Mouse (Mus musculus) MEL (cell line): Measurements from ENCODE around the gene Abt1. TPM values are rescaled to one million over a fixed set of nuclear protein-coding genes. Genes with fewer than 3 reads are reported as not detected.

Source experiments
- DNase-seq: peaks from one replicate; pipeline ENCODE4 v3.0.0; 2011; ENCODE audit warnings: low read depth, low spot score
- H3K27ac ChIP-seq: 2 replicates; pipeline ENCODE4 v1.5.1; 2012; ENCODE audit warnings: low read depth, mild to moderate bottlenecking, control low read depth, low read length, moderate library complexity; ENCODE audit not compliant: control insufficient read depth
- H3K27me3 ChIP-seq, 2 experiments: fragments of 150-350 bp in 1 of 2; sonication (generic) in 1 of 2; 2 replicates each; pipeline ENCODE4 v1.6.1; 2012; ENCODE audit warnings: low read length in 2 of 2, mild to moderate bottlenecking in 2 of 2, improper control_type of control experiment in 1 of 2, moderate library complexity in 1 of 2; ENCODE audit not compliant: insufficient read depth in 2 of 2, control insufficient read depth in 1 of 2
- H3K36me3 ChIP-seq, 2 experiments: 2 replicates each; pipeline ENCODE4 v1.6.1; 2012 to 2014; ENCODE audit warnings: low read length in 2 of 2, improper control_type of control experiment in 1 of 2, inconsistent platforms in 1 of 2, mild to moderate bottlenecking in 1 of 2; ENCODE audit not compliant: insufficient read depth in 2 of 2, control insufficient read depth in 1 of 2
- H3K4me1 ChIP-seq, 2 experiments: fragments of 150-350 bp in 1 of 2; sonication (generic) in 1 of 2; 2 replicates each; pipeline ENCODE4 v1.6.1; 2012; ENCODE audit warnings: low read length in 2 of 2, improper control_type of control experiment in 1 of 2, mild to moderate bottlenecking in 1 of 2; ENCODE audit not compliant: insufficient read depth in 2 of 2, control insufficient read depth in 1 of 2
- H3K4me3 ChIP-seq, 2 experiments: fragments of 150-350 bp in 1 of 2; sonication (generic) in 1 of 2; 2 replicates each; pipeline ENCODE4 v1.5.1; 2012; ENCODE audit warnings: low read depth in 2 of 2, low read length in 2 of 2, mild to moderate bottlenecking in 2 of 2, moderate library complexity in 2 of 2, control low read depth in 1 of 2, improper control_type of control experiment in 1 of 2; ENCODE audit not compliant: control insufficient read depth in 1 of 2, insufficient read depth in 1 of 2
- H3K79me2 ChIP-seq: 2 replicates; pipeline ENCODE4 v1.6.1; 2012; ENCODE audit warnings: mild to moderate bottlenecking, low read length, moderate library complexity; ENCODE audit not compliant: control insufficient read depth, poor library complexity, insufficient read depth
- H3K9ac ChIP-seq: 2 replicates; pipeline ENCODE4 v1.6.1; 2012; ENCODE audit warnings: low read depth, mild to moderate bottlenecking, control low read depth, low read length, moderate library complexity; ENCODE audit not compliant: control insufficient read depth, poor library complexity, severe bottlenecking
- H3K9me3 ChIP-seq: fragments of 150-350 bp; sonication (generic); replicated peaks from 2 replicates; pipeline ENCODE4 v1.6.1; 2012; ENCODE audit warnings: mild to moderate bottlenecking, low read length, improper control_type of control experiment, moderate library complexity; ENCODE audit not compliant: insufficient read depth
- CHD1 ChIP-seq: IDR thresholded peaks from 2 replicates; pipeline ENCODE4 v1.6.1; 2012; ENCODE audit warnings: low read depth, mild to moderate bottlenecking, inconsistent platforms, low read length, improper control_type of control experiment
- CTCF ChIP-seq, 3 experiments: IDR thresholded peaks in 2 of 3; conservative IDR thresholded peaks in 1 of 3; 2 replicates each; pipeline ENCODE4 v1.5.1; 2011 to 2012; ENCODE audit warnings: low read length in 3 of 3, low read depth in 2 of 3, mild to moderate bottlenecking in 2 of 3, improper control_type of control experiment in 1 of 3, inconsistent platforms in 1 of 3, mixed read lengths in 1 of 3, moderate library complexity in 1 of 3; ENCODE audit not compliant: control insufficient read depth in 1 of 3, insufficient read depth in 1 of 3, poor library complexity in 1 of 3, severe bottlenecking in 1 of 3
- GATA1 ChIP-seq: IDR thresholded peaks from 2 replicates; pipeline ENCODE4 v1.6.1; 2011; ENCODE audit warnings: low read depth, low read length, improper control_type of control experiment
- KAT2A ChIP-seq: conservative IDR thresholded peaks from 2 replicates; pipeline ENCODE4 v1.6.1; 2012; ENCODE audit warnings: low read depth, low read length, improper control_type of control experiment, inconsistent platforms
- POLR2A ChIP-seq, 2 experiments: IDR thresholded peaks; 2 replicates each; pipeline ENCODE4 v1.6.1; 2011 to 2012; ENCODE audit warnings: low read length in 2 of 2, mild to moderate bottlenecking in 2 of 2, control low read depth in 1 of 2, improper control_type of control experiment in 1 of 2, low read depth in 1 of 2, moderate library complexity in 1 of 2; ENCODE audit not compliant: control insufficient read depth in 1 of 2, insufficient read depth in 1 of 2, poor library complexity in 1 of 2
- RCOR1 ChIP-seq: IDR thresholded peaks from 2 replicates; pipeline ENCODE4 v1.6.1; 2012; ENCODE audit warnings: low read depth, mild to moderate bottlenecking, inconsistent platforms, low read length, improper control_type of control experiment
- TAL1 ChIP-seq: IDR thresholded peaks from 2 replicates; pipeline ENCODE4 v1.6.1; 2012; ENCODE audit warnings: mild to moderate bottlenecking, inconsistent platforms, low read length, moderate library complexity, mixed read lengths
- TBP ChIP-seq: IDR thresholded peaks from 2 replicates; pipeline ENCODE4 v1.8.0; 2011; ENCODE audit warnings: low read depth, low read length, improper control_type of control experiment
- UBTF ChIP-seq: IDR thresholded peaks from 2 replicates; pipeline ENCODE4 v1.6.1; 2012; ENCODE audit warnings: low read depth, mild to moderate bottlenecking, inconsistent platforms, low read length, improper control_type of control experiment, moderate library complexity, borderline replicate concordance; ENCODE audit not compliant: insufficient read depth
- ZMIZ1 ChIP-seq: IDR thresholded peaks from 2 replicates; pipeline ENCODE4 v1.6.1; 2012; ENCODE audit warnings: low read depth, mild to moderate bottlenecking, inconsistent platforms, low read length, improper control_type of control experiment, moderate library complexity
- polyA plus RNA-seq, 2 experiments: library from polyadenylated mRNA; stranded (reverse) in 1 of 2; unstranded in 1 of 2; fragments of >175 nt in 1 of 2; fragments of >200 nt in 1 of 2; gene quantifications; 2 replicates each; pipeline versions ENCODE4 v1.2.1 to v1.2.4; 2012; ENCODE audit warnings: low replicate concordance in 2 of 2, low read depth in 1 of 2; ENCODE audit not compliant: insufficient read length in 2 of 2, insufficient read depth in 1 of 2, missing spikeins in 1 of 2
- total RNA-seq: library from RNA; depleted of rRNA; stranded (reverse); fragments of 300-350 nt; gene quantifications from 2 replicates; pipeline ENCODE4 v1.2.3, GENCODE M21; 2012

The Abt1 gene
- total and polyA plus RNA-seq, 3 experiments = 14.2 to 16.2 TPM; not detected in 1

DNA sequence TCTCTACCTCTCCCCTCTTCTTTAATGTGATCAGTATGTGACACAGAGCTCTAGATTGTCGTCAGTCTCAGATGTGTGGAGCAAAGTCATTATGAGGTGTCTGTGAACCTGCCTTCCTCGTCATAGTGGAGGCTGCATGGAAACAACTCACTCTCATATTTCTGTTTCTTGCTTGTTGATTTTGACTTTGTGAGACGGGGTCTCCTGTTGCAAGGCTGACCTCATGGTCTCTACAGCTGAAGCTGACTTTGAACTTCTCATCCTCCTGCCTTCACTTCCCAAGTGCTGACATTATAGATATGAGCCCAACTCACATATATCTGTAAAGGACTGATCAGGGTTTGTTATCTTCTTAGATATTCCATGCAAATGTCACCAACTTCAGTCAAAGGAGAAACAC is 25.1 kb upstream of the Abt1 start:
- no peak for DNase-seq
- Histone ChIP-seq H3K4me3 (peak overlapping the region; percentile 57 to 79), H3K27me3 (no peaks in the 10 kb centered on the region), H3K4me1 (peaks cover 0 to 2% of the 10 kb centered on the region in 2 experiments; a peak in 1 of 4 replicates), H3K79me2 (no peaks in the 10 kb centered on the region; the same call in 1 of the 2 replicates)
- peak; percentile 49 for TF ChIP-seq GATA1
- TF ChIP-seq CHD1 = no peak
- TF ChIP-seq ZMIZ1 = no peak
- TF ChIP-seq KAT2A = no peak
- TF ChIP-seq, all 39 proteins: peak for 1
- Histone ChIP-seq H3K9ac (peak overlapping the region; percentile 48), H3K36me3 (peaks cover 0 to 10% of the 10 kb centered on the region in 2 experiments; a peak in 2 of 4 replicates), H3K27ac (peak overlapping the region; percentile 77), H3K9me3 (no peaks in the 10 kb centered on the region)

DNA sequence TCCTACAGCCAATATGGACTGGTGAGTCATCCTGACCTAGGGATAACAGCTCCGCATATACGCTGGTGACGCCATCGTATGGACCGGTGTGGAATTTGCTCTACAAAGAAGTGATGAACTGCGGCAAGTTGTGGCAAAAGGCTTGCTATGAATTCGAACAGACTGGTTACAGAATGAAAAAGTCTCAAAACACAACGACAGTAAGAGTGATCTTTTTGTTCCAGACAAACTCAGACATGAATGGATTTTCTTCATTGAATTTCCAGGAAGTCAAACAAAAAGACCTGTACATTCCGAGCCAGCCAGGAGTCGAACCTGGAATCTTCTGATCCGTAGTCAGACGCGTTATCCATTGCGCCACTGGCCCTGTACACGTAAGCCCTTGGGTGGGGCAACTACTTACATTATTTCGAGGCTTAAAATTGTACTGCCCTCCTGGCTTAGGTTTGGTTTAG is 22.9 kb upstream of the Abt1 start:
- Histone ChIP-seq H3K9ac (peak overlapping the region; percentile 25), H3K27me3 (no peaks in the 10 kb centered on the region), H3K36me3 (peaks cover 0 to 11% of the 10 kb centered on the region in 2 experiments; a peak in 2 of 4 replicates), H3K79me2 (no peaks in the 10 kb centered on the region; the same call in 1 of the 2 replicates), H3K4me3 (peak overlapping the region; percentile 40 to 65), H3K9me3 (no peaks in the 10 kb centered on the region), H3K27ac (0 out of 2 replicates have a peak overlapping the region, but pooled peaks have one; percentile 0), H3K4me1 (peaks cover 0 to 5% of the 10 kb centered on the region in 2 experiments; a peak in 1 of 4 replicates)
- peak; percentile 87 for DNase-seq
- 0 out of 6 replicates have a peak, but pooled peaks of 1 of the 3 experiments have one; percentile 10 for TF ChIP-seq CTCF (IDR thresholded peaks at IDR 0.05 in 2 of 3, conservative IDR thresholded peaks at IDR 0.05 in 1 of 3; ENCODE audit: control insufficient read depth in 1 of 3, insufficient read depth in 1 of 3, low read depth in 2 of 3, low read length in 3 of 3, poor library complexity in 1 of 3, severe bottlenecking in 1 of 3)
- TF ChIP-seq RCOR1 = no peak
- peak; percentile 100 for TF ChIP-seq TBP

DNA sequence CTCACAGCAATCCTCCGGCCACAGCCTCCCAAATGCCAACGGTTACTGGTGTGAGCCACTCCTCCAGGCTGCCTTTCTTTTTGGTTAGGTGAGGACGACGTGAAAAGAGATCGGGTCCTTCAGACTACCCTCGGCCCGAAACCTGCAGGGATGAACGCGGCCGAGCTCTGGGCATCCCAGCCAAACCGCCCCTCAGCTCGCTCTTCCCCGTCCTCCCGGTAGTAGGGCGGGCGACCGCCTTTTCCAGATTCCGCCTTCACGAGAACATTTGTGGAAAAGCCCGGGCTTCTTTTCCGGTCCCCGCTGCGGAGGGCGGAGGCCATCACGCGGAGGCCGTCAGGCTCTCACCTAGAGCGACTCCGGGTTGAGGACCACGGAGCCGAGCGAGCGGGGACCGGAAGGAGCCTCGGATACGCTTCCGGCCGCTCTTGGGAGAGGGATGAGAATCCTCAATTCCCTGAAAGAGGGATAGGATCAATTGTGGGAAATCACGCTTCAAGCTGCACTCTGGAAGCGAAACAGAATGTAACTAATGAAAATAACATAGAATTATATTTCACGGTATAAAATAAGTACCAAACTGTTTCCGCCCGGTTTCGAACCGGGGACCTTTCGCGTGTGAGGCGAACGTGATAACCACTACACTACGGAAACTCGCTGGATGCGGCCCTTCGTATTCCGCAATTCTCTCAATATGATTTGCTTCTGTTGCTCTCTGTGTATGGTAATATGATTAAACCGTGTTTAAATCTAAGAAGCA is 22.1 kb upstream of the Abt1 start:
- DNase-seq = peak; percentile 93
- peaks cover 0 to 8% of the 10 kb centered on the region in 2 experiments; a peak in 2 of 4 replicates for H3K36me3 ChIP-seq
- H3K4me1 ChIP-seq = peaks cover 0 to 5% of the 10 kb centered on the region in 2 experiments; a peak in 1 of 4 replicates
- no peaks in the 10 kb centered on the region for H3K9me3 ChIP-seq
- peak overlapping the region; percentile 77 for H3K27ac ChIP-seq
- no peaks in the 10 kb centered on the region; the same call in 1 of the 2 replicates for H3K79me2 ChIP-seq
- H3K27me3 ChIP-seq = no peaks in the 10 kb centered on the region
- H3K9ac ChIP-seq = peak overlapping the region; percentile 82
- peak overlapping the region; percentile 32 to 83 for H3K4me3 ChIP-seq
- TF ChIP-seq GATA1 (peak; percentile 39; the same call in 1 of the 2 replicates), POLR2A (IDR thresholded peaks at IDR 0.05; ENCODE audit: control insufficient read depth in 1 of 2, insufficient read depth in 1 of 2, low read depth in 1 of 2, low read length in 2 of 2, poor library complexity in 1 of 2) (peak; percentile 67 to 72; a peak in 3 of 4 replicates), TAL1 (no peak), UBTF (peak; percentile 96; the same call in 1 of the 2 replicates), TBP (peak; percentile 100)
